Mouse (Mus musculus): Measurements from ENCODE around the gene Cd47.
A peak's percentile ranks its signal among the peaks of the same experiment; 100 is the strongest.

Gene Cd47

GRCm38 (mm10) chr16:49866617-49867016, 66.3 kb downstream of the Cd47 start:
- DNase-seq (ENCODE audit: low read depth, low spot score): no peak

GRCm38 (mm10) chr16:49868278-49868677, 67.9 kb downstream of the Cd47 start:
- DNase-seq (ENCODE audit: low read depth, low spot score): no peak

- no peak for DNase-seq (ENCODE audit: low read depth, low spot score)
Measured at GRCm38 (mm10) chr16:49873918-49874317, 73.6 kb downstream of the Cd47 start.

- DNase-seq (ENCODE audit: low read depth, low spot score): no peak
Measured at GRCm38 (mm10) chr16:49874546-49874945, 74.2 kb downstream of the Cd47 start.

GRCm38 (mm10) chr16:49876291-49877030, 76.1 kb downstream of the Cd47 start:
- DNase-seq (ENCODE audit: low read depth, low spot score): no peak

GRCm38 (mm10) chr16:49877243-49877642, 76.9 kb downstream of the Cd47 start:
- no peak for DNase-seq (ENCODE audit: low read depth, low spot score)

- DNase-seq (ENCODE audit: low read depth, low spot score): no peak
Measured at GRCm38 (mm10) chr16:49878051-49878450, 77.7 kb downstream of the Cd47 start.

- peak; percentile 47 for DNase-seq (ENCODE audit: low read depth, low spot score)
Measured at GRCm38 (mm10) chr16:49886403-49887066, 86.2 kb downstream of the Cd47 start.

- DNase-seq (ENCODE audit: low read depth, low spot score): no peak
Measured at GRCm38 (mm10) chr16:49887290-49887689, 87.0 kb downstream of the Cd47 start.

GRCm38 (mm10) chr16:49887811-49888564, 87.7 kb downstream of the Cd47 start:
- DNase-seq (ENCODE audit: low read depth, low spot score): no peak

- DNase-seq (ENCODE audit: low read depth, low spot score): peak; percentile 37
Measured at GRCm38 (mm10) chr16:49889031-49889655, 88.8 kb downstream of the Cd47 start.

GRCm38 (mm10) chr16:49892252-49892651, 91.9 kb downstream of the Cd47 start:
- no peak for DNase-seq (ENCODE audit: low read depth, low spot score)

GRCm38 (mm10) chr16:49892945-49893344, 92.6 kb downstream of the Cd47 start:
- no peak for DNase-seq (ENCODE audit: low read depth, low spot score)

- no peak for DNase-seq (ENCODE audit: low read depth, low spot score)
Measured at GRCm38 (mm10) chr16:49894624-49895023, 94.3 kb downstream of the Cd47 start.

GRCm38 (mm10) chr16:49896132-49896531, 95.8 kb downstream of the Cd47 start:
- DNase-seq (ENCODE audit: low read depth, low spot score): no peak

- no peak for DNase-seq (ENCODE audit: low read depth, low spot score)
Measured at GRCm38 (mm10) chr16:49901395-49901794, 101.1 kb downstream of the Cd47 start.

- no peak for DNase-seq (ENCODE audit: low read depth, low spot score)
Measured at GRCm38 (mm10) chr16:49902083-49902482, 101.8 kb downstream of the Cd47 start.

- DNase-seq (ENCODE audit: low read depth, low spot score): no peak
Measured at GRCm38 (mm10) chr16:49904248-49904930, 104.1 kb downstream of the Cd47 start.

- no peak for DNase-seq (ENCODE audit: low read depth, low spot score)
Measured at GRCm38 (mm10) chr16:49905041-49905440, 104.7 kb downstream of the Cd47 start.

GRCm38 (mm10) chr16:49905601-49906001, 105.3 kb downstream of the Cd47 start:
- no peak for DNase-seq (ENCODE audit: low read depth, low spot score)

GRCm38 (mm10) chr16:49906066-49906465, 105.7 kb downstream of the Cd47 start:
- peak; percentile 40 for DNase-seq (ENCODE audit: low read depth, low spot score)

Data from brain, adult 2 months (tissue).